Mouse (Mus musculus): ENCODE results near the gene Neto2.
A peak's percentile ranks its signal among the peaks of the same experiment; 100 is the strongest.
"Not testable (repeated sequence)": the region's sequence is repeated elsewhere in the genome, so short reads cannot be mapped to it uniquely, and the experiment has no call there.

Gene Neto2

GRCm38 (mm10) chr8:85700751-85701351 is at the start of gene Neto2:
Gene Neto2, minus strand, starts transcription at chr8:85700924.
- DNase-seq = peak; percentile 96

GRCm38 (mm10) chr8:85745053-85745452 is 44.3 kb upstream of the Neto2 start:
- no peak for DNase-seq

- no peak for DNase-seq
These were observed 29.8 kb upstream of the Neto2 start for GRCm38 (mm10) chr8:85730545-85730944.

- no peak for DNase-seq
These were observed 16.5 kb upstream of the Neto2 start for GRCm38 (mm10) chr8:85717271-85717670.

GRCm38 (mm10) chr8:85716696-85717095 is 16.0 kb upstream of the Neto2 start:
- DNase-seq = no peak

GRCm38 (mm10) chr8:85706988-85707387 is 6.3 kb upstream of the Neto2 start:
- DNase-seq = no peak

- DNase-seq = peak; percentile 86
These were observed 498 bp downstream of the Neto2 start for GRCm38 (mm10) chr8:85700101-85700750.

- DNase-seq = peak; percentile 92
These were observed 1.7 kb downstream of the Neto2 start for GRCm38 (mm10) chr8:85699051-85699450.

GRCm38 (mm10) chr8:85665146-85665545 is 35.6 kb downstream of the Neto2 start:
- no peak for DNase-seq

- DNase-seq = peak; percentile 76
These were observed 38.7 kb downstream of the Neto2 start for GRCm38 (mm10) chr8:85661995-85662394.

GRCm38 (mm10) chr8:85651201-85651600 is 49.5 kb downstream of the Neto2 start:
- DNase-seq = no peak

GRCm38 (mm10) chr8:85648553-85648952 is 52.2 kb downstream of the Neto2 start:
- no peak for DNase-seq

- peak; percentile 89 for DNase-seq
These were observed 55.6 kb downstream of the Neto2 start for GRCm38 (mm10) chr8:85644921-85645665.

- DNase-seq = no peak
These were observed 76.3 kb downstream of the Neto2 start for GRCm38 (mm10) chr8:85624450-85624849.

- no peak for DNase-seq
These were observed 77.5 kb downstream of the Neto2 start for GRCm38 (mm10) chr8:85623246-85623645.

GRCm38 (mm10) chr8:85618789-85619188 is 81.9 kb downstream of the Neto2 start:
- DNase-seq = no peak

- DNase-seq = not testable (repeated sequence)
These were observed 83.6 kb downstream of the Neto2 start for GRCm38 (mm10) chr8:85617125-85617524.

GRCm38 (mm10) chr8:85608836-85609235 is 91.9 kb downstream of the Neto2 start:
- peak; percentile 79 for DNase-seq

GRCm38 (mm10) chr8:85607804-85608203 is 92.9 kb downstream of the Neto2 start:
- DNase-seq = peak; percentile 53

GRCm38 (mm10) chr8:85606974-85607373 is 93.8 kb downstream of the Neto2 start:
- DNase-seq = peak; percentile 68

- DNase-seq = no peak
These were observed 94.2 kb downstream of the Neto2 start for GRCm38 (mm10) chr8:85606561-85606960.

GRCm38 (mm10) chr8:85604201-85604600 is 96.5 kb downstream of the Neto2 start:
- DNase-seq = peak; percentile 10

GRCm38 (mm10) chr8:85603203-85603895 is 97.4 kb downstream of the Neto2 start:
- DNase-seq = peak; percentile 79
